Mouse (Mus musculus): Measurements from ENCODE around the gene Hist1h2bk. TPM values are rescaled to one million over a fixed set of nuclear protein-coding genes. Genes with fewer than 3 reads are reported as not detected.
"Not testable (repeated sequence)": the region's sequence is repeated elsewhere in the genome, so short reads cannot be mapped to it uniquely, and the experiment has no call there.

Hist1h2bk gene
- 322 and 402 TPM in 2 replicates for polyA plus RNA-seq (2012; rRNA removed)

GRCm38 (mm10) chr13:22035267-22036148, at the start of gene Hist1h2bk, which contains the start of gene Hist1h2ah:
TSS of gene Hist1h2bk (plus strand) at chr13:22035870.
TSS of gene Hist1h2ah (minus strand) at chr13:22035568.
- peak; percentile 86 for DNase-seq
- H3K27me3 ChIP-seq (ENCODE audit: control insufficient read depth, insufficient read depth, low read length); H3K4me1 ChIP-seq (replicated peaks; ENCODE audit: control insufficient read depth, insufficient read depth, low read length); H3K36me3 ChIP-seq (ENCODE audit: control insufficient read depth, insufficient read depth, low read length): not testable (repeated sequence)
- under 1% methylated on average over 32 of the region's 69 CpGs for WGBS
- peak within 1 kb of the TSS; percentile 62 for H3K4me3 ChIP-seq (ENCODE audit: control insufficient read depth, insufficient read depth, low read length)
- peak within 1 kb of the TSS; percentile 84 for H3K27ac ChIP-seq (ENCODE audit: control insufficient read depth, insufficient read depth, low read length)

- Histone ChIP-seq H3K27ac (ENCODE audit: control insufficient read depth, insufficient read depth, low read length) (no peak overlapping the region), H3K4me3 (ENCODE audit: control insufficient read depth, insufficient read depth, low read length) (no peak overlapping the region), H3K4me1 (replicated peaks; ENCODE audit: control insufficient read depth, insufficient read depth, low read length) (peaks cover 6% of the 10 kb centered on the region; the same call in 1 of the 2 replicates), H3K36me3 (ENCODE audit: control insufficient read depth, insufficient read depth, low read length) (no peaks in the 10 kb centered on the region), H3K27me3 (ENCODE audit: control insufficient read depth, insufficient read depth, low read length) (peaks cover 13% of the 10 kb centered on the region)
- WGBS = 94% methylated on average over 5 of the region's 5 CpGs
- no peak for DNase-seq
- TF ChIP-seq POLR2A (IDR thresholded peaks at IDR 0.05; ENCODE audit: control insufficient read depth, extremely low read depth, insufficient read depth, low read length, poor library complexity) (no peak), CTCF (IDR thresholded peaks at IDR 0.05; ENCODE audit: borderline replicate concordance, control insufficient read depth, extremely low read depth, insufficient read depth, low read length, poor library complexity) (no peak)
These were observed 43.1 kb upstream of the Hist1h2bk start for GRCm38 (mm10) chr13:21992550-21992949.

GRCm38 (mm10) chr13:21993957-21994738, 41.5 kb upstream of the Hist1h2bk start:
- WGBS = 11% methylated on average over 22 of the region's 22 CpGs
- peaks cover 6% of the 10 kb centered on the region; the same call in 1 of the 2 replicates for H3K4me1 ChIP-seq (replicated peaks; ENCODE audit: control insufficient read depth, insufficient read depth, low read length)
- no peaks in the 10 kb centered on the region for H3K36me3 ChIP-seq (ENCODE audit: control insufficient read depth, insufficient read depth, low read length)
- H3K4me3 ChIP-seq (ENCODE audit: control insufficient read depth, insufficient read depth, low read length) = no peak overlapping the region
- no peak overlapping the region for H3K27ac ChIP-seq (ENCODE audit: control insufficient read depth, insufficient read depth, low read length)
- no peak for DNase-seq
- peaks cover 15% of the 10 kb centered on the region for H3K27me3 ChIP-seq (ENCODE audit: control insufficient read depth, insufficient read depth, low read length)
- TF ChIP-seq POLR2A (IDR thresholded peaks at IDR 0.05; ENCODE audit: control insufficient read depth, extremely low read depth, insufficient read depth, low read length, poor library complexity) (no peak), CTCF (IDR thresholded peaks at IDR 0.05; ENCODE audit: borderline replicate concordance, control insufficient read depth, extremely low read depth, insufficient read depth, low read length, poor library complexity) (no peak)

DNA sequence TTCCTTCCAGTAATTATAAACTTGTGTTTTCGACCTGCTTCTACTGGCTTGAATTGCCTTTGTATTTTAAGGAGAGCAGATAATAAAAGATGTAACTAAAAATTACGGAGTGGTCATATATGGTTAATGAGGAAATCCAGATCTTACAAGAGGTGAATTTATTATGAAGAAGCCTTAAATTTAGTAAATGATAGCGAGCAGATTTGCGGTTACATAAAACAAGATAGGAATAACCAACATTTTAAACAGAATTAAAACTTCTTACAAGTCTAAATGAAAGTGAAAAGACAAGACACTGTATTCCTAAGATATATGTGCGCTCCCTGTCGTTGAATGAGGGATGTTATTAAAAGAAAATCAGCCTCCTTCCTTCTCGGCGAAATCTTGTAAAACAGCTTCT, 40.8 kb upstream of the Hist1h2bk start:
- TF ChIP-seq CTCF (IDR thresholded peaks at IDR 0.05; ENCODE audit: borderline replicate concordance, control insufficient read depth, extremely low read depth, insufficient read depth, low read length, poor library complexity) = no peak
- TF ChIP-seq POLR2A (IDR thresholded peaks at IDR 0.05; ENCODE audit: control insufficient read depth, extremely low read depth, insufficient read depth, low read length, poor library complexity) = no peak
- Histone ChIP-seq H3K4me1 (replicated peaks; ENCODE audit: control insufficient read depth, insufficient read depth, low read length) (peaks cover 6% of the 10 kb centered on the region; the same call in 1 of the 2 replicates), H3K27me3 (ENCODE audit: control insufficient read depth, insufficient read depth, low read length) (peaks cover 15% of the 10 kb centered on the region), H3K36me3 (ENCODE audit: control insufficient read depth, insufficient read depth, low read length) (no peaks in the 10 kb centered on the region), H3K4me3 (ENCODE audit: control insufficient read depth, insufficient read depth, low read length) (no peak overlapping the region), H3K27ac (ENCODE audit: control insufficient read depth, insufficient read depth, low read length) (no peak overlapping the region)
- WGBS = 8% methylated on average over 8 of the region's 8 CpGs
- no peak for DNase-seq

DNA sequence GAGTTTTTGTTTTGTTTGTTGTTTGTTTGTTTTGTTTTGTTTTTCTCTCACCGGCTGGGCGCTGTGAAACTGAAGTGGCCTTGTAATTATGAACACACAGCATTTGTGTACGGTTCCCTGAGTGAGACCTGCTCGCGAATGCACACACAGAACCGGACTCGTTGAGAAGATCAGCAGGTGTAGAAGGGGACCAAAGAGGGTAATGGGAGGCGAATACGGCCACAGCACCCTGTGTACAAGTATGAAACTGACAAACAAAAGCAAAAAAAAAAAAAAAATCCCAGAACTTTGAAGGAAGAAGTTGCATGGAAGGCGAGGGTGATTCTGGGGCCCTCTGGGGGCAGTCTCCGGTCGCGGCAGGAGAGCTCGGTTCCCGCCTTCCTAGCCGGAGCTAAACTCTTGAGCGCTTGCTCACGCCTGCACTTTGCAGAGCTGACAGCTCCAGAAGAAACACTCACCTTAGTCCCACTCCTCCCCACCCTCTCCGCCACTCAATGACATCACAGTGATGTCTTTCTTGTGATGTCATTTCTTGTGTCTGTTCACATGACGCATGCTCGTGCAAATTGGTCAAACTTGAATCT, 40.2 kb upstream of the Hist1h2bk start:
- TF ChIP-seq CTCF (IDR thresholded peaks at IDR 0.05; ENCODE audit: borderline replicate concordance, control insufficient read depth, extremely low read depth, insufficient read depth, low read length, poor library complexity) (no peak), POLR2A (IDR thresholded peaks at IDR 0.05; ENCODE audit: control insufficient read depth, extremely low read depth, insufficient read depth, low read length, poor library complexity) (no peak)
- DNase-seq = no peak
- 0 out of 2 replicates have a peak overlapping the region, but pooled peaks have one; percentile 0 for H3K4me3 ChIP-seq (ENCODE audit: control insufficient read depth, insufficient read depth, low read length)
- 1% methylated on average over 21 of the region's 21 CpGs for WGBS
- H3K36me3 ChIP-seq (ENCODE audit: control insufficient read depth, insufficient read depth, low read length) = no peaks in the 10 kb centered on the region
- no peak overlapping the region for H3K27ac ChIP-seq (ENCODE audit: control insufficient read depth, insufficient read depth, low read length)
- peaks cover 15% of the 10 kb centered on the region for H3K27me3 ChIP-seq (ENCODE audit: control insufficient read depth, insufficient read depth, low read length)
- peaks cover 6% of the 10 kb centered on the region; the same call in 1 of the 2 replicates for H3K4me1 ChIP-seq (replicated peaks; ENCODE audit: control insufficient read depth, insufficient read depth, low read length)
